Mouse (Mus musculus): ENCODE data around the gene Nomo1. TPM values are rescaled to one million over a fixed set of nuclear protein-coding genes. Genes with fewer than 3 reads are reported as not detected.

Gene Nomo1
- polyA plus RNA-seq (2012; rRNA removed) = 39.8 and 43.8 TPM in 2 replicates

DNA sequence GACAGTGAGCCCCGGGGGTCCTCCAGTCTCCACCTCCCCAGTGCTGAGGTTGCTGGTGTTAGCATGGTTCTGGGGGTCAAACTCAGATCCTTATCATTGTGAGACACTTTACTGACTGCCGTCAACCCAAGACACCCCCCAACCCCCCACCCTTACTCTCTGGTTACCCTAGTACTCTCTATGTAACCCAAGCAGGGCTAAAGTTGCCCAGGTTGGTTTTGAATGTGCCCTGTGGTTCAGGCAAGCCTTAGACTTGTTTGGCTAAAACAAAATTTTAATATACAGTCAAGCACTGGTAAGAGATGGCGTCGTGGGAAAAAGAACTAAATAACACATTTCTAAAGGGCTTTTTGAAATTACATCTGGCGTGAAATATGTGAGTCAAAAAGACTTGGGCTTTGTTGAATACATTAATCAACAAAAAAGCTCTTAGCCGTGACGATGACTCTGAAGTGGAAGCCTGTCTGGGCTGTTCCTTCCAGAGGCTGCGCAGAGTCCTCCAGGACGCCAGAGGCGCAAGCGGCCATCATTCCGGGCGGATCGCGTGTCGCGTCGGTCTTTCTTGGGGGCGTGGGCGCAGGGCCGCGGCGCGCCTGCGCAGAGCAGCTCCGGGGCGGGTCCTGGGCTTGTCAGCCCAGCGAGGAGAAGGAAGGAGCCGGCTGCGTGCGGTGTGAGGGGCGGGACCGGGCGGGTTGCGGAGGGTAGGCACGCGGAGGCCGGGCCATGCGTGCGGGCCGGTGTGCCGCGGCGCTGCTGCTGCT lies at the start of gene Nomo1:
TSS of gene Nomo1 (plus strand) at position 590 of the 761 bp plus-strand sequence.

DNA sequence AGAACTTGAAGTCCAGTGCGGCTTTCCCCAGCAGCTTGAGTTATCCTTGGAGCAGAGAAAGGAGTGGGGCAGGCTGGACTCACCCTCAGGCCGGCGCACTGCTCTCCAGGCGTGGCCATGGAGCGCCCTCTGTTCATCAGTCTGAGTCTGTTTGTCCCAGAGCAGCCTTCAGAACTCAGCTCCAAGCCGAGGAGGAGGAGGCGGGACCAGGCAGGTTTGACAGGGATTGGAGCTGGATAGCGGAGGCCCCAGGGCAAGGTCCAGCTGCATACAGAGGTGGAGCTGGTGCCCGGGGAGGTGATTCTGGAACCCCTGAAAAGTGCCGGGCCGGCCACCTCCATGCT lies 3.4 kb upstream of the Nomo1 start, which contains the start of gene Abcc6:
TSS of gene Abcc6 (minus strand) at position 158 of the 344 bp plus-strand sequence.

DNA sequence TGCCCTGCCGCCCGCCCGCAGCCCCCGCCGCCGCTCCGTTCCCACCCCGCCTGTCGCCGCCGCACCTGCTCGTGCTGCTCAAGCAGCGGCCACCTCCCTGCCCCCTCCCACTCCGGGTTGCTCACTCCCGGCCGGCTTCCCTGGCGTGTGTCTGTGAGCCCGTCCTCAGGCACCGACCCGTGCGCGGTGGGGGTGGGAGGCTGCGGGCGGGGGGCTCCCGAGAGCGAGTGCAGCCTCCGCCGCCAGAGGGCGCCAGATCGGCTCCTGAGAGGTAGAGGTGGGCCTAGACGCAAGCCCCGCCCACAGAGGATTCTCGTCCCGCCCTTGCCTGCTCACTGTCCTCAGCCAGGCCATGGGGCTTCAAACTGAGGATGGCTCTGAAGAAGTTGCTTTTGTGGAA lies 67.1 kb downstream of the Nomo1 start, which contains the start of gene Kcnj11:
TSS of gene Kcnj11 (minus strand) at position 202 of the 400 bp plus-strand sequence.

Other genes with a start within 250 kb of the Nomo1 start
- 250 and 252 TPM in 2 replicates for gene Lmtk3, start 250.0 kb upstream of the Nomo1 start, polyA plus RNA-seq (2012; rRNA removed)
- gene Sult2b1, start 249.0 kb upstream of the Nomo1 start, polyA plus RNA-seq (2012; rRNA removed) = 1.2 and 2.1 TPM in 2 replicates
- 230 and 274 TPM in 2 replicates for gene Cyth2, start 219.1 kb upstream of the Nomo1 start, polyA plus RNA-seq (2012; rRNA removed)
- gene Kcnj14, start 208.9 kb upstream of the Nomo1 start, polyA plus RNA-seq (2012; rRNA removed) = 0.96 and 1.5 TPM in 2 replicates
- 20.9 and 23.6 TPM in 2 replicates for gene Grwd1, start 202.8 kb upstream of the Nomo1 start, polyA plus RNA-seq (2012; rRNA removed)
- 157 and 187 TPM in 2 replicates for gene Kdelr1, start 160.9 kb upstream of the Nomo1 start, polyA plus RNA-seq (2012; rRNA removed)
- gene Grin2d, start 155.3 kb upstream of the Nomo1 start, polyA plus RNA-seq (2012; rRNA removed) = 12.8 and 18.8 TPM in 2 replicates
- 0.14 and 0.59 TPM in 2 replicates for gene Syngr4, start 137.0 kb upstream of the Nomo1 start, polyA plus RNA-seq (2012; rRNA removed)
- 16.2 and 16.5 TPM in 2 replicates for gene Tmem143, start 136.8 kb upstream of the Nomo1 start, polyA plus RNA-seq (2012; rRNA removed)
- gene Emp3, start 112.3 kb upstream of the Nomo1 start, polyA plus RNA-seq (2012; rRNA removed) = 25.6 and 55.8 TPM in 2 replicates
- gene Ccdc114, start 109.6 kb upstream of the Nomo1 start, polyA plus RNA-seq (2012; rRNA removed) = 6.0 and 7.2 TPM in 2 replicates
- gene Abcc6, start 3.4 kb upstream of the Nomo1 start, polyA plus RNA-seq (2012; rRNA removed) = 1.4 and 1.5 TPM in 2 replicates
- 10.1 and 14.4 TPM in 2 replicates for gene Kcnj11, start 67.1 kb downstream of the Nomo1 start, polyA plus RNA-seq (2012; rRNA removed)
- gene Abcc8, start 146.3 kb downstream of the Nomo1 start, polyA plus RNA-seq (2012; rRNA removed) = 11.4 and 18.6 TPM in 2 replicates
- gene Ush1c, start 204.8 kb downstream of the Nomo1 start, polyA plus RNA-seq (2012; rRNA removed) = 1.3 and 2.4 TPM in 2 replicates
- gene Otog, start 207.3 kb downstream of the Nomo1 start, polyA plus RNA-seq (2012; rRNA removed) = 0.10 and 2.2 TPM in 2 replicates